Mouse (Mus musculus) CH12F3 (cell line): ENCODE results near the gene Mkln1.
"Not testable (repeated sequence)": the region's sequence is repeated elsewhere in the genome, so short reads cannot be mapped to it uniquely, and the experiment has no call there.

Source experiments
- in situ Hi-C: fragments of 300-500 bp; cut with MboI; formaldehyde crosslinking; loops from 2 replicates; pipeline ENCODE4 v1.14.3; 2020; ENCODE audit warnings: low sequenced_read_pairs

Mkln1 gene

DNA sequence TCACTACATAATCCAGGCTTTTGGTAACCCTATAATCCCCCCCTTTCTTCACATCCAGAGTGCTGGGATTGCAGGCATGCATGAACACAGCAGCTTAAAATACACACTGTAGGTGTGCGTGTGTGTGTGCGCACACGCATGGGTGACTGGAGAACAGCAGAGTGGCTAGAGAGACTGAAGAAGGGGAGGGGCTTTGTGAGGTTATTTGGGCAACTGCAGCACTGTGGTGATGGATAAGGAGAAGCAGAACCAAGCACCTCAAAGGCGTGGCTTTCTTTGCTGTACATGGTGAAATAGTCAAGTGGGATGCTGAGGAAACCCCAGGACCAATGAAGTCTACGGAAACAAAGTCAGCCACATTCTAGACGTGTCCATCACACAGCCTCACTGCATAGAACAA lies 141.5 kb downstream of the Mkln1 start:
- in situ Hi-C loops: no loop called here

GRCm38 (mm10) chr6:31544318-31544717 lies 145.8 kb downstream of the Mkln1 start:
- in situ Hi-C loops: no loop called here

DNA sequence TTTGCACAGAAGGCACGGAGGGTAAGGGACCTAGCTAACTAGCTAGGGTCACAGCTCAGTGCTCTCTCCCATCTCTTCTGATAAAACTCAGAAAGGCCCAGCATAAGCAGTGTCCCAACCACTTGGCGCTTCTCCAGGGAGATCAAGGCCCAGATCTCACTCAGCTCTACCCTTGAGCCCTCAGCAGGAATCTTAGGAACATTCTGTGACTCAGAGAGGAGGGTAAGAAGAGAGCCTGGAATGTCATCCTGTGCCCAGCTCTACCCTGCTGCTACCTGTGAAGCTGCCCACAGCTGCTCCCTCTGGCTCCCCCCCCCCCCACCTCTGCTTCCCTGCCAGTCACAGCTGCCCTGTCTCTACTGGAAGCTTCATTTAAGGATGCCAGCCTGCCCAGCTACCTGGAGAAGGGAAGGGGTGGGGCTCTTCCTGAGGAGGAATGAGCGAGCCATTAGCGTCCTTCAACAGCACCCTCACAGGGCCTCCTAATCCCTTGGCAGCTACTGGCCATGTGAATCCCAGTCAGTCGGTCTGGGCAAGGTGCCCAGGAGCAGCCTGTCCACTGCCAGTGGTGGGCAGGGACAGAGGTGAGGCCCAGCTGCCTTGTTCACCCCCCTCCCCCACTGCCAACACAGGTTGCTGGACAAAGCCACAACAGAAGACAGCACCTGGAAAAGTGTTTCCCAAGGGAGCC lies 151.0 kb downstream of the Mkln1 start:
- in situ Hi-C loops: no loop called here

- in situ Hi-C loops: no loop called here
These were observed 152.5 kb downstream of the Mkln1 start for GRCm38 (mm10) chr6:31550876-31551532.

DNA sequence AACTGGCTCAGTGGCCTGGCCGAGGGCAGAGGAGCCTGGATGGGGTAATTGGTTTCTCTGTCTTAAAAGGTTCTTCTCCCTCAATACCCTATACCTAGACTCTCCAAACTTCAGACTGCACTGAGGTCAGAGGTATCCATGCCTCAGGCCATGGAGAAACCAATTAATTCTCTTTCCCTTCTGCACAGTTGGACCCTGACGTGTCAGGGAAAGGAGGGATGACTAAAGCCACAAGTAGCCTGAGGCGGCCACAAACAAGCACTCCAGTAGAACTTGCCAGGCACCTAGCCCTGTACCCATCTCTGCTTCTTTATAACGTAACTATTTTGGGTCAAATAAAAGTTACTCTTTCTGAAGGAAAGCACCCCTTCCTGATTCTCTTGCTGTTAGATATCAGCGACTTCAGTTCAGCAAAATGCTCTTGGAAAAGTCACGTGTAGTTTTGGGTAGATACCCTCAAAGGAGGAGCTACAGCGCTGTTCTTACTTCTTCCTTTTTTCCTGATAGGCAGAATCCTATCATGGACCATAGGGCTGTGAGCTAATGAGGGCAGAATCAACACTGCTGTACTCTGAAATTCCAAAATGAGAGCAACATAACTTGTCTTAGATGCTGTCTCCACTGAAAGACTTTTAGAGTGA lies 158.0 kb downstream of the Mkln1 start:
- in situ Hi-C loops: no loop called here

GRCm38 (mm10) chr6:31560138-31560959 lies 161.8 kb downstream of the Mkln1 start:
- in situ Hi-C loops: no loop called here

DNA sequence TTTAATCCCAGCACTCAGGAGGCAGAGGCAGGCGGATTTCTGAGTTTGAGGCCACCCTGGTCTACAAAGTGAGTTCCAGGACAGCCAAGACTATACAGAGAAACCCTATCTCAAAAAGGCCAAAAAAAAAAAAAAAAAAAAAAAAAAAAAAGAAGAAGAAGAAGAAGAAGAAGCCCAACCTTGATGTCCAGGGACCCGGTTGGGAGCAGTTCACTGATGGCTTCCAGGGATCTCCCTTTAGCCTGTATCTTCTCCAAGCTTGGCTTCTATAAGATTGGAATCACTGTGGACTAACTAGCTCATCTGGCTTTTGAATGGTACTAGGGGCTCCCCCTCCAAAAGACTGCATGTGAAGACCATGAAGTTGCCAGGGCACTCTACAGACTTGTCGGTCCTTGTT lies 163.4 kb downstream of the Mkln1 start:
- in situ Hi-C loops: not testable (repeated sequence)

GRCm38 (mm10) chr6:31562371-31563080 lies 164.0 kb downstream of the Mkln1 start:
- in situ Hi-C loops: no loop called here

GRCm38 (mm10) chr6:31563235-31564181 lies 165.0 kb downstream of the Mkln1 start, which contains the start of gene Podxl:
TSS of gene Podxl (minus strand) at chr6:31563981.
- in situ Hi-C loops: no loop called here

- in situ Hi-C loops: no loop called here
These were observed 165.6 kb downstream of the Mkln1 start for GRCm38 (mm10) chr6:31564182-31564531.

- in situ Hi-C loops: no loop called here
These were observed 166.4 kb downstream of the Mkln1 start for GRCm38 (mm10) chr6:31564901-31565391.
